Mouse (Mus musculus): ENCODE measurements around the gene Szt2.

GRCm38 (mm10) chr4:118429215-118429895, 20.3 kb upstream of the Szt2 start:
- no peak for TF ChIP-seq CTCF (IDR thresholded peaks at IDR 0.05; ENCODE audit: low read depth)
- no peak for TF ChIP-seq EP300 (IDR thresholded peaks at IDR 0.05; ENCODE audit: low read depth)
